Mouse (Mus musculus) retina, adult 2 months (tissue): ENCODE data around the gene Alkbh3.
A peak's percentile ranks its signal among the peaks of the same experiment; 100 is the strongest.

Experiments
- DNase-seq: peaks from one replicate; pipeline ENCODE4 v3.0.0-alpha.2; 2012; ENCODE audit warnings: low read depth, low spot score

Alkbh3 gene

DNA sequence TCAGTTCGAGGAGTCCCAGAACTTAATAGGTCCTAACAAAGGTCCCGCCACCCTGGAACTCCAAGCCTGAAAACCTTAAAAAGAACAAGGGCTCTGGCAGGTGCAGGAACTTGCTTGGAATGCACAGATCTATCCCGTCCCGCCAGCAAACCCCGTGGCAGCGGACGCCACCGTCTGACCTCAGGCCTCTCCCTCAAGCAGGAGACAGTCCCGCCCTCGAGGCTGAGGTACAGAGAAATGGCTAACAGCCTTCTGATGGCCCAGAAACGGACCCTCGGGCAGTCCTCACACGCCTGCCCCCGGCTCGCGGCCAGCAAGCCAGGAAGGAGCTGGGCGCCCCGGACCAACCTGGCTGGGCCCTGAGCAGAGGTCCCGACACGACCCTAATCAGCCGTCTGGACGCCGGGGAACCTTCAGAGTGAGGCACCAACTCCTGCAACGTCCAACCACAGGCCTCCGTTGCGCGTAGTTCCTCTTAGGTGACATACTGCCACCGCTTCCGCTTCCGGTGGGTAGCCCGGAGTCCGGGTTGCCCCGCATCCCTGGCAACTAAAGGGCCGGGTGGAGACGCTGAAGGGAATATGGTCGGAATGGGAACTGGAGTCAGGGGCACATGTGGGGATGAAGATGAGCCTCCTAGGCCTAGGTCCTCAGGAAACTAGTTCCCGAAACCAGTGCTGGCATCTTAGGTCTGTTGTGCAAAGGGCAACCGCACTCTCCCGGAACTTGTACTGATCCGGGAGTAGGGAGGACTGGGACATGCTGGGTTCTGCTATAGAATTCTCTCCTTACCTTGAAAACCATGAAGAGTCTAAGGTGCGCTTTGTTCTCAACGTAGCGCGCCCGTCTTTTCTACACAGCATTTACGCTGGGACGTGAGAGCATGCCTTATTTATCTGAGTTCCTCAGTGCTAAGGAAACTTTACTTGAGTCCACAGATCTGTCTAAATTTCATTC is at the start of gene Alkbh3:
Gene Alkbh3 (minus strand): TSS at position 473 of the 957 bp plus-strand sequence.
- peak; percentile 83 for DNase-seq

DNA sequence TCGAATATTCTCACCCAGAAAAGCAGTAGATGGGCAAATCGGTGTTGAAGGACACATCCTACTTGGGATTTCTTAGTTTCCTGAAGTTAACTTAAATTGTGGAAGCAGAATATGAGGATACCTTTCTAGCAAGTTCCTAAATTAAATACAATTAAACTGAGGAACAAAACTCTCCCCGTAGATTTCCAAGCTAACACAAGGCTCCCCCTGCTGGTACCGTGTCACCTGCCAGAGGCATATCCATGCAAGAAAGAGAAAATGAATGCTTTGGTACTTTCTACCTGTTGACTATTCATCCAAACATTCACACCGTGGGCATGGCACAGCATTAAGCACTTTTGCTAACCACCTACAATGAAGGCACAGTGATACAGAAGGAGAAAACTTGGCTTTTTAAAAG is 48.9 kb upstream of the Alkbh3 start:
- DNase-seq: no peak

DNA sequence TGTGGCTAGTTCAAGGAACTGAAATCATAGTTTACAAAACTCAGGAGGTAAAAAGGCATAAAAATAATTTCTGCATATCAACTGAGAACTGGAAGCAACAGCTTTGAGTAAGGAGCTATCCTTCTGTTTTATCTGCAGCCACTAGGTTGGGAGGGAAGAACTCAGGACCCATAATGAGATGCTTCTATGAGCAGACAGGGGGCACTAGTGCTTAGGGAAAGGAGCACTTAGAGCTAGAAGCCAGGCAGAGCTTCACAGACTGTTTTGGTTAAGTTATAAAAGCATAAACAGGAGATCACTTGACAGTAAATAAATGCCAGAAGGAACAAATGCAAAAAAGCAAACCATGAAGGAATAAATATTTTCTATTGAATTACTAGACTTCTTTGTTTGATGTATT is 44.2 kb upstream of the Alkbh3 start:
- DNase-seq: no peak

DNA sequence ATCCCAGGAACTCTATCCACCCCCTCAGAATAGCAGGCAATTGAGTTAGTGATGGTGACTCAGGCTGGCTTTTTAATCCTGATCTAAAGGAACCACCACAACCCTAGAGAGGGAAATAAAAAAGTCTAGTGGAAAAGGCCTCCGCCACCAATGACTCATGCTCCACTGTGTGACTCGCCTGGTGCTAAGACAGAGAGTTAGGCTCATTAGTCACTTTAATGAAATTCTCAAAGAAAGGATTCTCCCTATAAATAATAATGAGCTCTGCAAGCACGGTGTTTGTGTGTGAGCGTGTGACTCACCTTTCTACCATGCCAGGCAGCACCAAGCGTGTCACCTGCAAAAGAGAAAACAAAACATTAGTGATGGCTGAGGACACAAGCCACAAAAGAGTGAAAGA is 41.3 kb upstream of the Alkbh3 start:
- DNase-seq: no peak

DNA sequence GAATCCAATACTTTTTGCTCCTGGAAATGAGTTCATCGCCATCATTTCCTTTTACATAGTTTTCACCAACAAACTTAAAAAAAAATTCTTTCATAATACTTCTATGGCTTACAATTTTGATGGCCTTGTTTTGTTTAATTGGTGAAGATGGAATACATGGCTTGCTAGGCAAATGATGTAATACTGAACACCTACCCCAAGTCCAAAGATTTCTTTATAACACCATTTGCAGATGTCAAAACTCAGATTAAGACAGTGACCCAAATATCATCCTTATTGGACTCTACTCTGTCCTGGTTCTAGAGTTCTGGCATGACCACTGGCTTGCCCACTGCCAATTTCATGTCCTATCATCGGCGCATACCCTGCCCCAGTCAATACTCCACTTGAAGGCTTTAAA is 40.3 kb upstream of the Alkbh3 start:
- DNase-seq: no peak

DNA sequence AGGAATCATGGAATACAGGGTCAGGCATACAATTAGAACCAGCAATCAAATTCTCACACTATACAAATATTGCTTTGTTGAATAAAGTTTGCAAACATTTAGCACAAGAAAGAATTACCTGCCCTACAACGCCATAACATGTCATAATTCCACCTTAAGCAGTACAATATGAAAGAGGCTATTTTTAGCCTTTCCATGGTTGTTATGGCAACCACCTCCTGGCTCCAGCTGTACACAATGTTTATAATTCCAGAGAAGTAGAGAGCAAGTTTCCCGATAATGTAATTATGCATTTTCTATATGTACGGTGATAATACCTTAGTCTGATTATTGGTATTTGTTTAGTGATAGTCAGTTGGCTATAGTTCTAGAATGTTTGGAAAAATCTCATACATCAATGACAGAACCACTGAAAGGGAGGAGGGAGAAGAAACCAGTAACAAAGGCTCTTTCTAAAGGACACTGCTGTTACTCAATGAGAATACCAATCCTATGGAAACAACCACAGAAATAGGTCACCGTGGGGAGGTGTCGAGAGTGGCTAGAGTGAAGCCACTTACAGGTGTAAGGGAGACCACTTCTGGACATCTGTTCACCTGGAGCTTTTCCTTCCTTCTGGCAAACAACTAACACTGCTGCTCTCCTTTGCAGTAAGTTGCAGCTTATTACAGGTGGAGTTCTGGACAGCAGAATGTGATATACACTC is 39.0 kb upstream of the Alkbh3 start:
- DNase-seq: no peak

DNA sequence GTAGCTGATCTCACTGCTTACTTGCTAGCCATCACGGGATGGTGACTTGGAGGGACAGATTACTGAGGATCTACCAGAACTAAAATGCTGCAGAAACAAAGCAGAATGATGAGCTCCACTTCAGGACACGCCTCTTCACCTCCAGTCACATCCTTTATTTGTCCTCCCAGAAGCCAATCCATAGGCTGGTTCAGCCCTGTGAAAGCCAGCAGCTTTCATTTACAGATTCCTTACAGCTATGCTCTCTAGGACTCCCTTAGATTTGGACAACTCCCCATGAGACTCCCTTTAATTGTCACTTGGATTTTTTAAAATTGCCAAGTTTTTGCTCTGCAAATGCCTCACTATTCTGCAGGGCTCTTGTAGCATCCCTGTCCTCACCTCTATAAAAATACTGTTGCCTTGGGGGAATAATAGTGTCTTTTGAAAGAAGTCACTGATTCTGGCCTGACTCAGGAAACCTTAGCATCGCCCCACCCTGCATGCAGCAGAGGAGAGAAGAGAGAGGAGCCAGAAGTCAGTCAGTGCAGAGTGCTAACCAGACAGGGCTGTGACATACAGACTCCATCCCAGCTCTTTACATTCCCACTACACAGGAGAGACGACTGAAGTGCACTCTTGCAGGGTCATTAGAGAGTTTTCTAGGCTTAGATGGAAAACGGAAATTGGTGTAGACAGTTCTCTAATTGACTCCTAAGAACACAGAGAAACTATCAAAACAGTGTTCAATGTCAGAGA is 38.3 kb upstream of the Alkbh3 start:
- DNase-seq: no peak

DNA sequence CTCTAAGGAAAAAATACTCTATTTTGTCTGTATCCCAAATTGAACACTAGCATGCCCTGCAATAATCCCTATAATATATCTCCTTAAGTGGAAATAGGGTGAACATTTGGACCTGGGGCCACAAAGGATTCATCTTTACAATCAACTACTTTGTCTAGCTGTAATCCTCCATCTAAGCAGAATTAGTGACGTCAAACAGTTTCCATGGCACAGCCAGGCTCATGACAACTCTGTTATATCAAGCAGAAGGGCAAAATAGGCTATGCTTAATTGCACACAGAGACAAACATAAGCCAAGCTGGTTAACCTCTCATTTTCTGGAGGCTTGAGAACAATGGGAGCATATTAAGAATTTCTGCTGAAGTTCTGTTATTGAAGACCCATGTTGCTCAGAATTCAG is 37.7 kb upstream of the Alkbh3 start:
- DNase-seq: peak; percentile 53

DNA sequence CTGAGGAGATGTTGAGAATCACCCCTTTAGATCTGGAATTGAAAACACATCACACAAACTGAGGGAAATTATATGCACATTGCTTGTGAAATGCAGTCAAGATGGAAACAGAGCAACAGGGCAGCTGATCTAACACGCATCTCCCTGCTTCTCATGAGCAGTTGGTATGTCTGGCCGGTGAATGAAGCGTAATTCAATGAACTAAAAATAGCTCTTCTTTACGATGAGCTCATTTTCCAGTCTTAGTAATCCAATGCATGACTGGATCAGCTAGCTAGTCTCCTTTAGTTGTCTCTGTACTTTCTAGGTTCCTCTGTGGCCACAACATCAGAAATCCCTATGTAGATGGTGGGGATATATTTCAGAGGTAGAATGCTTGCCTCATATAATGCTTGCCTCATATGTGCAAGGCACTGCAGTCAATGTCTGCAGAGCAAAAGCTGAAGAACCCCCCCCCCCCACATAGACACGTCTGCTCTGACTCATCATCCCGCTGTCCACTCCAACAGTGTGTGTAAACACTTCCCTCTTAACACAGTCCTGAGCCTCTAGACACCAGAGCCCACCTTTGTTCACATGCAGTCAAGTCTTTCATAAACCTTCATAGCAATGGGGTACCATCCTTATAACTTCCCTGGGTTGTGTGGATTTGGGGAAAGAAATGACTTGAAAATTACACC is 34.9 kb upstream of the Alkbh3 start:
- DNase-seq: peak; percentile 64

DNA sequence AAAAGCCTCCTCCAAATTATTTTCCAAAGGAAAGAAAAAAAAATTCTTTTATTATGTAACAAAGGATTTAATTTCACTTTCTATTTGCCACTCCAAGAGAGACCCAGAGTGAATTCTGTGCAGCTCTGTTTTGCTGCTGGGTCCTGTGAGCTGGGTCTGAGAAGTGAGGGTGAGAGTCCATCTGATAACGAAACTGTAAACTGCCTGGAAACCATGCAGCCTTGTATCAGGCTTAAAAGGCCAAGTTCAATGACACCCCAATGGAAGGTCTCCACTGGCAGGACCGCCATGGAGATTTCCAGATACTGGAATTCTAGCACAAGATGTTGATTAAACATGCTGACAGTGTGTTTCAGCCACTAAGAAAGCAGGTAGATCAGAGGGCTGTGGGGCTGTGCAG is 33.6 kb upstream of the Alkbh3 start:
- no peak for DNase-seq

DNA sequence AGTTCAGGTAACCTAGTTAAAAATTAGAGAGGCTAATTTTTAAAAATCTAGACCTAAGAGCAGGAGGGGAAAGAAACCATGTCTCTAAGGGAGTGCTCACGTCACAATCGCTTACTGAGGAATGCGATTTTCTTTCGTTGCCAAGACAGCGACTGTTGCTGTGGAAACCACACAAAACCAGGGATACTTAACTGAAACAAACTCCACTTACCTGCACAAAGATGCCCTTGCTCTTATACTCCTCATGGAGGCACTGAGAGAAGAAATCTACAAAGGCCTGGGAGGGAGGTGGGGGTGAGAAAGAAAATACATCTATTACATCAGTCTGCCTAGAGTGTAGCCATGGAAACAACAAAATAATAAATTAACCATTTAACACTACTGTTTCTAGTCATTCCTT is 33.1 kb upstream of the Alkbh3 start:
- no peak for DNase-seq

DNA sequence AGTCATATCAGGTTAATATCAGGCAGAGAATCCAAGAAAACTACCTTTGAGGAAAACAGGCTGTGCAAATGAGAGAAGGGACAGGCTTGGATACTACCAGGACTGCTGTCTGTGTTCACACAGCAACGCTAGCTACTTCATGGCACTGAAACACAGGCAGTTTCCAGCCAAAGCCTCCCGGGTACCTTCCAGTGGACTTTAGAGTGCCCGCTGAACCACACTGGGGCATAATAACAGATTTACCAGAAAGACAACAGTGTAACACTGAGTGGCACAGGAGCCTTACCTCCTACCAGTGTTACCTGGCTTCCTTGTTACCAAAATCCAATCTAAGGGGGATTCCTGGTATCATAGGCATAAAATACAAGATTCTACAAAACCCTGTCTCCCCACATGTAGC is 31.9 kb upstream of the Alkbh3 start:
- no peak for DNase-seq

DNA sequence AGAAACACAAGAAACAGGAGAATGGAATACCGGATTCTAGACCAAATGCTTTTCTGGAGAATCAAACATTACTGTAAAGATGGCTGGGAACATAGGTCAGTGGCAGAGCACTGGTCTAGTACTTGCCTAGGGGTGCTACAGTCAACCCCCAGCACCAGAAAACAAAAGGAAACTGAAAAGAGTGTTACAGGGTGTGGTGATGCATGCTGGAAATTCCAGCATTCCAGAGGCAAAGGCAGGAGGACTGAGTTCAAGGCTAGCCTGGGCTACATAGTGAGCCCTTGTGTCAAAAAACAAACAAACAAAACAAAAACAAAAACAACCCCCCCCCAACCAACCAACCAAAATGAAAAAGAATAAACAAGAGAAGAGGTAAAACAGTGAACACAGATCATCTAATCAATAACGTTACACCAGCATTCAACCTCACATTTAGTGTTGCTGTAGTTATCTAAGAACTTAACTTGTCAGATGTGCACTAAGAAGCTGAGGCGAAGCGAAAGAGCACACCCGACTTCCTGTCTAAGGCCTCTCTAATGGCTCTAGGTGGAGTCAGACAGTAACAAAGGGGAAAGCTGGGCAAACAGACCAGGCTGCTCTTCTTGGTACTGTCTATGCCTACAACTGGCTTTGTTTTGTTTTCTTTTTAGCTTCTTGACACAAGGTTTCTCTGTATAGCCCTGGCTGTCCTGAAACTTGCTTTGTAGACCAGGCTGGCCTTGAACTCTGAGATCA is 30.0 kb upstream of the Alkbh3 start:
- no peak for DNase-seq

DNA sequence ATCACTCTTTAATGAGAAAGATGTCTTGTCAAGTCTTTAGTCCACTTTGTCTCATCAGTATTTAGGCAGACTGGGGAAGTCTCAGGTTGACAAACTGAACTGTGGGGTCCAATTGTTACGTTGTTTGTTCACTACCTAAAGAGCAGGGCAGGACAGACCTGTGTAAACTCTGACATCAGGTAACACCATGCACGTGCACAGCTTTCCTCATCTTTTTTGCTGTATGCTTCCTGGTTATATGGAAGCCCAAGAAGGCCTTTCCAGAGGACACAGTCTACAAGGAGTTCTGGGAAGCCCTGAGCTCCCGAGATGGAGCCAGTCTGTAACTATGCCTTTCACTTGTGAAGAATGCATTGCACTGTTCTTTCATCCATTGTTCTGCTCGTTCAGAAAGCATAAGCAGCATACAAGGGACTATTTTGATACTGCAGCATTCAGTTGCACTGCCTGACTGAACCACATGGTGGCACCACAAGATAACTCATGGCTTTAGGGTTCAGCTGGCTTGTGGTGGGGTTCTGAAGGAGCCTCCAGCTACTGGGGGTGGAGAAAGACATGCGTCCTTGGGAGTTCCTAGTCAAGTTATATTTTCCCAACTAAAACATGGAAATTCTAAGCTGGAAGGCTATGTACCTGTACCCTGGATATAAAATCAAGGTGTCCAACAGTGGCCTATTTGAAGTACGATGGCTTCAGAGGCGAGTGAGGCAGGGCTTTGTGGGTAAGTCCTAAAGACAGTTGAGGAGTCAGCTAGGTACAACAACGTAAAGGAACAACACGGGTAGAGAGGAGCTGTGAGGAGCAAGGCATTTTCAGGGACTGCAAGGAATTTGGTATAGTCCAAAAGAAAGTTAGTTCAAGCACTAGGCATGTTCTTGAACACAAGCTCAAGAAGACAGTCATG is 25.1 kb upstream of the Alkbh3 start:
- no peak for DNase-seq

DNA sequence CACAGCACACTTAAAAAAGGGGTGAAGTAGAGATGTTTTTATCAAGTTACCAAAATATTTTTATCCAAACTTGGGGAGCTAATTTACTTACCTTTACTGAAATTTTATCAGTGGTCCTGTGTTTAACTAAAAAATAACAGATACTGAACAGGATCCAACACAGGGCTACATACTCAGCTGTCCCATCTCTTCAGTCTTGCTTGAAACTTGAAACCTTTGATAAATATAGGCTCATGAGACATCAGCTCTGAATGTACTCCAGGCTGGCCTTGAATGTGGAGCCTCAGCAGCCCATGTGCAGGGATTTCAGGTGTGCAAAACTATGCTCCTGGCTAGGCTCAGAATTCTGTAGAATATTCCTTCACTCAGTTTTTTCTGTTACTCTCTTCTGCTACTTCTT is 20.0 kb upstream of the Alkbh3 start:
- no peak for DNase-seq

DNA sequence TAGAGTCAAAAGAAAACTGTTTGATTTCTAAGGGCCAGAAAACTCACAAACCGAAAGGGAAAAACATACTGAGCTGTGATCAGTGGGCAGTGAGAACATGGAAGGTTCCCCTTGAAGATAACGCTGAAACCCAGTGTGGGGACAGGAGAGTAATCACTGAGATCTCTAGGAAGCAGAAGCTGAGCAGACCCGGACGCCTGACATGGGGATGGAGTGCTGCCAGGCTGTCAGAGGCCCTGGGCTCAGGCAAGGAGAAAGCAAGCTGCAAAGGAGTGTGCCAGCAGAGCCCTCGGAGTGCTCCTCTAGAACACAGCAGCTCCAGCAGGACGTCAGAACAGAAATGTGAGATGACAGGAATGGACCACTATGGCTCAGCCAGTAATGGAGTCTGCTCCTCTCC is 14.0 kb upstream of the Alkbh3 start:
- no peak for DNase-seq

DNA sequence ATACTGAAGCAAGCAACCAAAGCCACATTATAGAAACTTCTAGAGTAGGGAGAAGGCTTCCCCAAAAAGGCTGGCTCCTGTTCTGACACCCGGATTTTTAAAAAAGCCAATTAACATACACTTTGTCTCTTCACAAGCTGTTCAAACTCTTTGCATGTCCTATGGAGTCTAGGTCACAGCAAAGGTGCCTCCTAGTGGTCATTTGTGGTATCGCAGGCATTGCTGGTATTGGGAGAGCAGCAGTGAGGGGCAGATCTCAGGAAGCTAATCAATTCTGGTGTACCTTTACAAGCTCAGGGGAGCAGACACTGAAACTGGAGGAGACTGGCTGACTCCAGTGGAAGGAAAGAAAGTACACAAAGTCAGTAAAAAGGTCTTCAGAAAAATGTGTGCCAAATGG is 8.3 kb downstream of the Alkbh3 start:
- DNase-seq: peak; percentile 61

DNA sequence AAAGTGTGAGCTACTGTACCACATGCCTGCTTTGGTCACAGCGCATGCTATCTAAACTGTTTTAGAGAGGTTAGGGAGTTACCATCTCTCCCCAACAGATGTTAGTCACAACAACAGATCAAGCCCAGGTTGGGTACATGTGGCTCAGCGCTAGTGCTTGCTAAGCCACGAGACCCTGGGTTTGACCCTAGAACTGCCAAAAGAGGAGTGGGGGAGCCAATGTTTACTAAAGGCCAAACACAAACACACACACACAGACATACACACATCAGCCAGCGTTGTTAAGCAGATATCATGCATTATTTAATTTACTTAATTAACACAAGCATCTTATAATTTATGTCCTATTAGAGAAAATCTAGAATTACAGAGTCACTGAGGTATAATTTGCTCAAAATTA is 8.7 kb downstream of the Alkbh3 start:
- no peak for DNase-seq

DNA sequence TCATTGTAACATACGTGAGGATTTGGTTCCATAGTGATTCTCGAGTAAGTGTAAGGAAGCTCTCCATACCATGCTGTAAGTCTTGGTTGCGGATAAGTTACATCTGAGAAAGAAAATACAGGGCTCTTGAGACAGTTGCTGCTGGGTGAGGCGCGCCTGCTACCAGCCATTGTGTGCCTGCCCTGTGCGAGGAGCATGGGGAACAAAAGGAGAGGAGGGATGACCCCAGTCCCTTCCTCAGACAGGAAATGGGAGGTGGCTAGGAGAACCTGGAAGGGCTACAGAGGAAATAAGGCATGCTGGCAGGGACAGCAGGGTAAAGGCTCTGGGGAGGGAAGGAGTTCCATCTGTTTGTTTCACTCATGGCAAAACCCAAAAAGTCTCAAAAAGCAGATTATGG is 9.2 kb downstream of the Alkbh3 start:
- DNase-seq: no peak

DNA sequence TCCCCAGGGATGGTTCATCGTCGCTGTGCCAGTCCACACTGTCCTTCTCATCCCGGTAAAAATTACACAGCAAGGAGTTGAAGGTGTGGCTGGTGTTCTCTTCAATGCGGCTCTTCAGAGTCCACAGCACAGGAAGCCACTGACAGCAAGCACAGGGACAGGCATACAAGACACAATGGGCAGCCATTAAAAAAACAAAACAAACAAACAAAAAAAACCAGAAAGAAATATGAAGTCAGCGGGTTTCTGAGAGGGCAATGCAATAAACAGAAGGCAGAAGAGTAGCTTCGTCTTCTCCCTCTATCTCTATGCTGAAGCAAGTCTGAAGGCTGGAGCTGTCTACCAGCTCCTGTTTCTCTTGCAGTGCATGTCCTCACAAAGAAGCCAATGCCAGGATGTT is 14.4 kb downstream of the Alkbh3 start, which contains the start of gene Gm27027:
Gene Gm27027 (minus strand): TSS at position 101 of the 400 bp plus-strand sequence.
- no peak for DNase-seq
